Mouse (Mus musculus): ENCODE results near the gene Gm4559. TPM values are rescaled to one million over a fixed set of nuclear protein-coding genes. Genes with fewer than 3 reads are reported as not detected.
"Not testable (repeated sequence)": the region's sequence is repeated elsewhere in the genome, so short reads cannot be mapped to it uniquely, and the experiment has no call there.

Gm4559 gene
- not detected for total RNA-seq (2021)
- long read RNA-seq, experiment 1: 0 reads
- long read RNA-seq, experiment 2: 0 reads

DNA sequence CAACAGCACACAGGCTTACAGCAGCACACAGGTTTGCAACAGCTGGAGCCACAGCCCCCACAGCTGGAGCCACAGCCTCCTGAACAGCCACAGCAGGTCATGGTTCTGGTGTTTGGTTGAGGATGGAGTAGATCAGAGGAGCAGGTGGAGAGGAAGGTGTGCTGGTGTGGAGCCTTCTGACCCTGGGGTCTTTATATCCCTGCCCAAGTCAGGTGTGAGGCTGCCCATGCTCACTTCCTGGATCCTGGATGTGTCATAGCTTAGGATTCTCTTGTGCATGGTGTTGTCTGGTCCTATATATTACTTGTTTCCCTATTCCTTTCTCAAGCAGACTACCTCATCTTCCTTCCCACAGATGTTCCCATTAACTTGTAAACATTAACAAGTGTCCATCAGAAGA lies at the start of gene Gm4559:
Gene Gm4559, minus strand, starts transcription at position 101 of the 400 bp plus-strand sequence.
- DNase-seq: not testable (repeated sequence)

- no peak for DNase-seq
Measured at GRCm38 (mm10) chr7:142323396-142324117, 49.4 kb upstream of the Gm4559 start.

GRCm38 (mm10) chr7:142322641-142323040 lies 48.5 kb upstream of the Gm4559 start:
- no peak for DNase-seq

DNA sequence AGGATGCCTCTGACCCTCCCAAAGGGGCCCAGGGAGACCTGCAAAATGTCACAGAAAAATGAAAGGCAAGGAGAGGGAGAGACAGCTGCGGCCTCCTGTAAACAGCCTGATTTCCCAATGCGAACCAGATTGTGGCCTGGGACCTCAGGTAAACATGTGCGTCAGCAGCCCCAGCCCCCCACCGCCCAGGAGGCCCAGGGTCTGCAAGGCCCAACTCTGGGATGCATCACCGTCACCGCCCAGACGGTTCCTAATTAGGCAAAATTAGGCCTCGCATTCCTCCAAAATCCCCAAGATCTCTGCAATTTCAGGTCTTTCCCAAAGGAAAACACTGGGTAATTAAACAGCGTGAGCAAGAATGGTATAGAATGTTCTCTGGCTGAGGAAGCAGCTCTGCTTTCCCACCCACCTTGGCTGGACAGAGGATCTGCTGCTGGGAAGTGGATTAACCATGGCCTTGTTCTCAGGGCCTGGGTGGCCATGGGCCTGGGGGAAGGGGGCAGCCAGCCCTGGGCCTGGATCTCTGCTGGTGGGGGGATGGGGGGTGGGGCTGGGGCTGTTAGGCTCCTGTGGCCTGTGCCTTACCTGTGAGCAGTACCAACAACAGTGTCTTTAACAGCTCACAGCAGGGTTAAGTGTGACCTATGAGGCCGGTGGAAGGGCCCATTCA lies 47.6 kb upstream of the Gm4559 start:
- DNase-seq: not testable (repeated sequence)

DNA sequence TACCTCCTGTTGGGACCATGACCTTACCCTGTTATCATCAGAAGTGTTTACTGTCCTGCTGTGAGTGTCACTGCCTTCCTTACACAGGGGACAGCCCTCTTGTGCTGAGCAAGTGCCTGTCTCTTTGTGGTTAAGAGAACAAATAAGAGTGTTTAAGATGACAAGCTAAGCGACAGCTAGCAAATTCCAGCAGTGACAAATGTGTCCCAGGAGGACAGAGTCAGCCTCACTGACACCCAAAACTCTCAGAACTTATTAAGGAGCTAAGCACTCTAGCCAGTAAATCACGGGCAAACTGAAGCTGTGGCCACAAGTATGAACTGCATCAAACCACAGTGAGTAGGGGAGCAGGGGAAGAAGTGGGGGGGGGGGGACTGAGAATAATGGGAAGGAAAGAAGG lies 46.7 kb upstream of the Gm4559 start:
- no peak for DNase-seq

DNA sequence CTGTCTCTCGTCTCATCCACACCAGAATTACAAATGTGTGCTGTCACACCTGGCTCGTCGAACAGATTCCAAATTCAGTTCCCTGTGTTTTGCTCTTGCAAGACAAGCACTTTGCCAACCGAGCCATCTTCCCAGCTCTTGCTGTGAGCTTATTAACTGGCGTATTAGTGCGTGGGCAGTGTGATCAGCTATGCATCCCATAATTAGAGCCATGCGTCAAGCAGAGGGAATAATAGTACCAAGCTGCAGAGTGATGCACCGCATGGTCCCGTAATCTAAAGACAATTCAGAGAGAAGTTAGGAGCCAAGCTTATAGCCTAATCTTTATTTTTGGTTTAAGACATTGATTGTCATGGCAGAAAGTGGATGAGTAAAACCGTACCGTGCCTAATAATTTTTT lies 45.0 kb upstream of the Gm4559 start:
- no peak for DNase-seq

GRCm38 (mm10) chr7:142317216-142317615 lies 43.1 kb upstream of the Gm4559 start:
- DNase-seq: no peak

- peak; percentile 53 for DNase-seq
Measured at GRCm38 (mm10) chr7:142316558-142316957, 42.4 kb upstream of the Gm4559 start.

DNA sequence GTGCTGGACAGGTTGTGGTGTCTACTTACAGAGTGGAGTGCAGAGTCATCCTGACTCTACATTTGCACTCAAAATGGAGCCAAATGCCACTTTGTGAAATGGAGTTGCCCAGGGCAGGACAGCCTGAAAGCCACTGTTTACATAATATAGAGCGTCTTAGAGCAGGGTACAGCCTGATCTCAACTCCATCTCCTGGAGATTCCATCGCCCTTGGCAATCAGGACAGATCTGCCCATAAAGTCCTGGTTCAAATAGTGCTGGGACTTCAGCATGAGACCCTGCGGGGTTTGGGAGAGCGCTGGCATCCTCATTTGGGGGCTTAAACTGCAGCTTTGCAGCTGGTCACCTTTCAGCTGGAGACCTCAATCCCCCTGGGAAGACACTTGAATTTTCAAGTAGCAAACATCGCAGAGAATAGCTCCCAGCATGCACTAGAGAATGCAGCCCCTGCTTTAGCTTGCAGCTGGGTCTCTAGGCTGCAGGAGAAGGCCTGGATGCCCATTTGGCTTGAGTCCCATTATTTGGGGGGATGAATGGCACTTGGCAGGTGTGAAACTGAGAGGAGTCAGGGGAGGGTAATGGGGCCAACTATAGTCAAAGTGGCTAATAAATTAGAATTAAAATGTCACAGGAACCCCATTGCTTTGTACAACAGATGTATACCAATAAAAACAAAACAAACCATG lies 40.6 kb upstream of the Gm4559 start:
- DNase-seq: no peak

GRCm38 (mm10) chr7:142303929-142304328 lies 29.8 kb upstream of the Gm4559 start:
- DNase-seq: not testable (repeated sequence)

DNA sequence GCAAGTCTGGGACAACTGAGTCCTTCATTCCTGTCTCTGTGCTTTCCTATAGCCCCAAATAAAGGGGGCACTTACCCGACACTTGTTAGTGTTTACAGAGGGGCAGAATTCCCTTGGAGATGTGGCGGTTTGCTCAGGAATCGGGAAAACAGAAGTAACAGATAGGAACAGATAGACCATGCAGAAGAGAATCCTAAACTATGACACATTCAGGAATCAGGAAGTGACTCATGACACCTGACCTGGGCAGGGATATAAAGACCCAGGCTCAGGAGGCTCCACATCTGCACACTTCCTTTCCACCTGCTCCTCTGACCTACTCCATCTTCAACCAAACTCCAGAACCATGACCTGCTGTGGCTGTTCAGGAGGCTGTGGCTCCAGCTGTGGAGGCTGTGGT lies 29.1 kb upstream of the Gm4559 start, which contains the start of gene Krtap5-4:
Gene Krtap5-4, plus strand, starts transcription at position 301 of the 400 bp plus-strand sequence.
- no peak for DNase-seq

DNA sequence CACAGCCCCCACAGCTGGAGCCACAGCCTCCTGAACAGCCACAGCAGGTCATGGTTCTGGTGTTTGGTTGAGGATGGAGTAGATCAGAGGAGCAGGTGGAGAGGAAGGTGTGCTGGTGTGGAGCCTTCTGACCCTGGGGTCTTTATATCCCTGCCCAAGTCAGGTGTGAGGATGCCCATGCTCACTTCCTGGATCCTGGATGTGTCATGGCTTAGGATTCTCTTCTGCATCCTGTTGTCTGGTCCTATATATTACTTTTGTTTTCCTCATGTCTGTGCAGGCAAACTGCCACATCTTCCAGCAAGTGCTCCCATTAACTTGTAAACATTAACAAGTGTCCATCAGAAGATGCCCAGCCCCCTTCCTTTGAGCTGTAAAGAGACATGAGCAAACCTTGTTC lies 22.9 kb upstream of the Gm4559 start, which contains the start of gene Krtap5-1:
Gene Krtap5-1, minus strand, starts transcription at position 101 of the 400 bp plus-strand sequence.
- DNase-seq: not testable (repeated sequence)

DNA sequence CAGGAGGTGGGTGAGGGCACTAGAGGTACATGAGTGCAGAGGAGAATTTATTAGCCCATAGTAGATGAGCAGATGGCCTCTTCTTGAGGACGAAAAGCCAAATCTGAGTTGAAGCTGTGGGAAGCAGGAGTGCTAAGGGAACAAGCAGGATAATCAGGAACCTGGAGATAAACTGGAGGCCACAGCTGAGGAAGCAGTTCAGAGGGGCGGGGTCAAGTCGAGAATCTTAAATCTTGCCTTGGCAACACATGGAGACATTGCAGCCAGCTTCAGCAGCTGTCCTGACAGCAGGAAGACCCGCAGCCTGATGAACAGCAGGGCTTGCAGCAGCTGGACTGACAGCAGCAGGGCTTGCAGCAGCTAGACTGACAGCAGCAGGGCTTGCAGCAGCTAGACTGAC lies 21.9 kb upstream of the Gm4559 start:
- peak; percentile 12 for DNase-seq

DNA sequence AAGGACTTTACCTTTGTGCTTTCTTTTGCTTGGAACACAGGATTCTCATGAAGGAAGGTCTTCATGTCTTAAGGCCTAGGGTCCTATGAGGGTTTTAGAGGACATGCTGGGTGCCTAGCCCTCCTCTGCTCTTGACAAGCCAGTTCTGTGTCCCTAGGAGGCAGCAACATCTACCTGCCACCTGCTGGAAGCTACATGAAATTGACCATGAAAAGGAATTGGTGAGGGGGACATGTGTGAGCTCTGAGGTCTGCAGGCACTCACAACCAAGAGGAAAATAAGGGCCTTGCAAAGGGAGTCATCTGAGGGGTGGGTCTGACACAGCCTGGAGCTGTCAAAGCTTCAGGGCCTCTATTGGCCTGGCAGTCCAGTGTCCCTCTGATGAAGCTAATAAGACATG lies 21.3 kb upstream of the Gm4559 start:
- DNase-seq: no peak

- DNase-seq: peak; percentile 54
Measured at GRCm38 (mm10) chr7:142293851-142294250, 19.7 kb upstream of the Gm4559 start.

DNA sequence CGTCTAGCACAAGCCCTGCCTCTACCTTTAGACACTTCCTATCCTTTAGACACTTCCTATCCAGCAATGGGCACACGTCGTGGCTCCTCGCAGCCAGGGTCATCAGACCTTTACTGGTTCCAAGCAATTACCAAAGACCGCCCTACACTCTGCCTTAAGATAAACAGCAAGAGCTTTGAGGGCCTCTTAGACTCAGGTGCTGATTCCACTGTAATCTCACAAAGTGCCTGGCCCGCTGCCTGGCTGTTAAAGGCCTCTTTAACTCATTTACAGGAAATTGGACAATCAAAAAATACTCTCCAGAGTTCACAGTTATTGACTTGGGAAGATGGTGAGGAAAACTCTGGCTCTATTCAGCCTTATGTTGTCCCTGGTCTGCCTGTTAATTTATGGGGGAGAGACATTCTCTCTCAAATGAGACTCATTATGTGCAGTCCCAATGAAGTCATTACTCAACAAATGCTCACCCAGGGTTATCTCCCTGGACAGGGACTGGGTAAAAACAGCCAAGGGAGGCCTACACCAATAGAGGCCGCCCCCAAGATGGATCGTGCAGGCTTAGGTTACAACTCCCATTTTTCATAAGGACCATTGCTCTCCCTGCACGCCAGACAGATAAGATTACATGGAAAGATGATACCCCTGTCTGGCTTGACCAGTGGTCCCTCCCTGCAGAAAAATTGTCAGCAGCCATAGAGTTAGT lies 11.9 kb upstream of the Gm4559 start:
- DNase-seq: not testable (repeated sequence)

- DNase-seq: peak; percentile 68
Measured at GRCm38 (mm10) chr7:142285130-142285835, 11.1 kb upstream of the Gm4559 start.

GRCm38 (mm10) chr7:142284615-142285080 lies 10.5 kb upstream of the Gm4559 start:
- peak; percentile 95 for DNase-seq

DNA sequence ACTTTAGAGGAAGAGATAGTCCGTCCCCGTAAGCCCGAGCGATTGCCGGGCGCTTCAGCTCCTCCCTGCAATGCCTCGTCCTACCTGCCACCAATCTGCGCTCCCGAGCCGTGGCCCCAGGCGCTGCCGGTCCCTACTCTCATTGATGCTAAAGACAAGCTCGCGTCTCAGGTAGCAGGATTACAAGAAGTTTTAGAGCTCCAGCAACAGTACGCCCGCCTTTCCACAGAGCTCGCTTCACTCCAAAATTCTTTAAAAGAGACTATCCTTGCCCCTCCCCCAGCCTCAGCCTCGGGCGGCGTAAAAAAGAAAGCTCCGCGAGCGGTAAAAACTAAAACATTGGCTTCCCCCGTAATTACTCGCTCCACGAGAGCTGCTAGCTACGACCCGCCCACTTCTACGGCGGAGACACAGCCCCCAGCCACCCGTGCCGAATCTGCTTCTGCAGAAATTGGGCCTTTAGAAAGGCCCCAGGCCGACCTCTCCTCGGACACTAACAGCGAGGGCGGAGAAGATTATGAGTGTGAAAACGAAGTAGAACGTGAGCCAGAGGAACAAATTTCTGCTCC lies 9.9 kb upstream of the Gm4559 start:
- DNase-seq: peak; percentile 70

DNA sequence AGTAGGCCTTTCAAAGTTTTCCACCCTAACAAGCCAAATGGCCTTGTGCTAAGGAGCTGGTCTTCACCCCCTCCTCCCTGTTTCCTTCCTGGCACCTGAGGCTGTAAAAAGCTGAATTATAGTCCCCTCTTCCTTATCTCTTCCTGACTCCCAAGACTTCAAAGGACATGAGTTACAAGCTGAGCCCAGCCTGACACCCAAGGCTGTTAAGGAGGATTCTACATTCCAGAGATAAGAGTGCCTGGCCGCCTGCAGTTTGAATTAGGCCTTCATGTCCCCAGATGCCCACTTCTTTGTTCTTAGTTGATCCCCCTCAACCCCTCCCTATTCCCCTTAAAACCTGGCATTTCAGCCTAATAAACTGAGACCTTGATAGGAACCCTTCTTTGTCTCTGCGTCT lies 8.7 kb upstream of the Gm4559 start:
- DNase-seq: peak; percentile 31

DNA sequence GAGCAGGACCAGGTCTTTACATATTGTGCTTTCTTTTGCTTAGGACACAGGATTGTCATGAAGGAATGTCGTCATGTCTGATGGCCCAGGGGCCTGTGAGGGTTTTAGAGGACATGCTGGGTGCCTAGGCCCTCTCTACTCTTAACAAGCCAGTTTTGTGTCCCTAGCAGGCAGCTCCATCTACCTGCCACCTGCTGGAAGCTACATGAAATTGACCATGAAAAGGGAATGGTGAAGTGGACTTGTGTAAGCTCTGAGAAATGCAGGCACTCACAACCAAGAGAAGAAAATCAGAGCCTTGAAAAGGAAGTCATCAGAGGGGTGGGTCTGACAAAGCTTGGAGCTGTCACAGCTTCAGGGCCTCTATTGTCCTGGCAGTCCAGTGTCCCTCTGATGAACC lies 5.1 kb upstream of the Gm4559 start:
- DNase-seq: not testable (repeated sequence)
